Mouse (Mus musculus) limb, embryonic 11.5 days (tissue): ENCODE data around the gene Alkbh6. TPM values are rescaled to one million over a fixed set of nuclear protein-coding genes. Genes with fewer than 3 reads are reported as not detected.
A peak's percentile ranks its signal among the peaks of the same experiment; 100 is the strongest.

ENCODE experiments used
- ATAC-seq: fragments of 200-750 bp; cut with Nextera tagmentation; 2 replicates; pipeline ENCODE4 v1.8.0; 2017; ENCODE audit warnings: low read depth; ENCODE audit not compliant: insufficient number of reproducible peaks, low FRiP score, low TSS enrichment
- DNase-seq: peaks from one replicate; pipeline ENCODE4 v3.0.0-alpha.2; 2015; ENCODE audit warnings: low spot score
- H3K27ac ChIP-seq: fragments of 300-500 bp; sonication (generic); replicated peaks from 2 replicates; pipeline ENCODE4 v1.5.1; 2014; ENCODE audit warnings: low read depth, mild to moderate bottlenecking, low read length
- H3K27me3 ChIP-seq: fragments of 300-500 bp; sonication (generic); 2 replicates; pipeline ENCODE4 v1.6.1; 2014; ENCODE audit warnings: mild to moderate bottlenecking, low read length, mixed read lengths; ENCODE audit not compliant: control insufficient read depth, insufficient read depth
- H3K36me3 ChIP-seq: fragments of 300-500 bp; sonication (generic); 2 replicates; pipeline ENCODE4 v1.6.1; 2014; ENCODE audit warnings: mild to moderate bottlenecking, low read length, moderate library complexity, mixed read lengths; ENCODE audit not compliant: control insufficient read depth, insufficient read depth
- H3K4me1 ChIP-seq: fragments of 300-500 bp; sonication (generic); 2 replicates; pipeline ENCODE4 v1.6.1; 2014; ENCODE audit warnings: low read length, mixed read lengths; ENCODE audit not compliant: control insufficient read depth, insufficient read depth
- H3K4me2 ChIP-seq: fragments of 300-500 bp; sonication (generic); 2 replicates; pipeline ENCODE4 v1.6.1; 2014; ENCODE audit warnings: low read depth, mild to moderate bottlenecking, moderate library complexity; ENCODE audit not compliant: severe bottlenecking
- H3K4me3 ChIP-seq: fragments of 300-500 bp; sonication (generic); 2 replicates; pipeline ENCODE4 v1.5.1; 2014; ENCODE audit warnings: low read depth, low read length
- H3K9ac ChIP-seq: fragments of 300-500 bp; sonication (generic); 2 replicates; pipeline ENCODE4 v1.6.1; 2014; ENCODE audit warnings: mild to moderate bottlenecking, low read length
- H3K9me3 ChIP-seq: fragments of 300-500 bp; sonication (generic); 2 replicates; pipeline ENCODE4 v1.6.1; 2016; ENCODE audit warnings: low read length; ENCODE audit not compliant: control insufficient read depth
- WGBS: fragments of 180-500 bp; shearing (Covaris S2); extraction: QIAGEN DNeasy Blood & Tissue Kit; methylation state at CpG from one replicate; pipeline ENCODE4 v1.1.7; 2014; 5-methylcytosine and 5-hydroxymethylcytosine counted together
- polyA plus RNA-seq: library from polyadenylated mRNA; unstranded; fragments of >200 nt; fragmentation: Nextera tagmentation; extraction: Ambion mirVana; gene quantifications from 2 replicates; pipeline ENCODE4 v1.2.1, GENCODE M21; 2014

Alkbh6 gene
- polyA plus RNA-seq, 1 experiment from 2014 or later: 97.6 TPM

GRCm38 (mm10) chr7:30279536-30279935, 29.0 kb upstream of the Alkbh6 start:
- 0 out of 2 replicates have a peak, but pooled peaks cover 4% of the 10 kb centered on the region for H3K4me1 ChIP-seq
- H3K36me3 ChIP-seq: no peaks in the 10 kb centered on the region
- H3K9ac ChIP-seq: no peak overlapping the region
- peak; percentile 44 for DNase-seq
- WGBS: under 1% methylated on average over 6 of the region's 6 CpGs
- no peaks in the 10 kb centered on the region for H3K27me3 ChIP-seq
- H3K27ac ChIP-seq: no peak overlapping the region
- H3K4me2 ChIP-seq: peak overlapping the region; percentile 49
- ATAC-seq: no peak
- no peaks in the 10 kb centered on the region for H3K9me3 ChIP-seq
- H3K4me3 ChIP-seq: peak overlapping the region; percentile 81

GRCm38 (mm10) chr7:30279951-30280669, 28.4 kb upstream of the Alkbh6 start, which contains the start of the genes Thap8 and Wdr62:
Gene Thap8, plus strand, starts transcription at chr7:30280094.
Gene Wdr62, minus strand, starts transcription at chr7:30280419.
- under 1% methylated on average over 49 of the region's 49 CpGs for WGBS
- Histone ChIP-seq H3K9me3 (no peaks in the 10 kb centered on the region), H3K36me3 (no peaks in the 10 kb centered on the region), H3K27me3 (no peaks in the 10 kb centered on the region), H3K4me3 (peak within 1 kb of the TSS; percentile 81), H3K4me2 (peak within 1 kb of the TSS; percentile 49), H3K27ac (peak within 1 kb of the TSS; percentile 79), H3K4me1 (0 out of 2 replicates have a peak, but pooled peaks cover 4% of the 10 kb centered on the region), H3K9ac (peak within 1 kb of the TSS; percentile 46; the same call in 1 of the 2 replicates)
- ATAC-seq (peak; percentile 96), DNase-seq (peak; percentile 93)

- under 1% methylated on average over 20 of the region's 20 CpGs for WGBS
- H3K4me1 ChIP-seq: 0 out of 2 replicates have a peak, but pooled peaks cover 4% of the 10 kb centered on the region
- H3K36me3 ChIP-seq: no peaks in the 10 kb centered on the region
- H3K9ac ChIP-seq: peak overlapping the region; percentile 19; the same call in 1 of the 2 replicates
- ATAC-seq (peak; percentile 86), DNase-seq (peak; percentile 81)
- peak overlapping the region; percentile 81 for H3K4me3 ChIP-seq
- peak overlapping the region; percentile 24 for H3K27ac ChIP-seq
- H3K9me3 ChIP-seq: no peaks in the 10 kb centered on the region
- H3K4me2 ChIP-seq: peak overlapping the region; percentile 49
- no peaks in the 10 kb centered on the region for H3K27me3 ChIP-seq
These were observed 27.8 kb upstream of the Alkbh6 start for GRCm38 (mm10) chr7:30280670-30281138.

GRCm38 (mm10) chr7:30281522-30281921, 27.0 kb upstream of the Alkbh6 start:
- Histone ChIP-seq H3K27ac (no peak overlapping the region), H3K4me3 (no peak overlapping the region), H3K4me2 (no peak overlapping the region), H3K27me3 (no peaks in the 10 kb centered on the region), H3K9me3 (no peaks in the 10 kb centered on the region), H3K36me3 (no peaks in the 10 kb centered on the region), H3K9ac (no peak overlapping the region), H3K4me1 (0 out of 2 replicates have a peak, but pooled peaks cover 4% of the 10 kb centered on the region)
- DNase-seq (no peak), ATAC-seq (no peak)
- WGBS: 66% methylated on average over 4 of the region's 4 CpGs

GRCm38 (mm10) chr7:30282740-30283139, 25.8 kb upstream of the Alkbh6 start:
- Histone ChIP-seq H3K27ac (no peak overlapping the region), H3K9me3 (no peaks in the 10 kb centered on the region), H3K36me3 (no peaks in the 10 kb centered on the region), H3K9ac (no peak overlapping the region), H3K27me3 (no peaks in the 10 kb centered on the region), H3K4me2 (no peak overlapping the region), H3K4me3 (no peak overlapping the region), H3K4me1 (0 out of 2 replicates have a peak, but pooled peaks cover 4% of the 10 kb centered on the region)
- ATAC-seq (no peak), DNase-seq (no peak)
- 81% methylated on average over 7 of the region's 7 CpGs for WGBS

- DNase-seq (no peak), ATAC-seq (no peak)
- WGBS: 76% methylated on average over 8 of the region's 8 CpGs
- no peak overlapping the region for H3K4me2 ChIP-seq
- H3K9ac ChIP-seq: no peak overlapping the region
- peaks cover 6% of the 10 kb centered on the region; the same call in 1 of the 2 replicates for H3K4me1 ChIP-seq
- H3K4me3 ChIP-seq: no peak overlapping the region
- no peak overlapping the region for H3K27ac ChIP-seq
- no peaks in the 10 kb centered on the region for H3K27me3 ChIP-seq
- H3K36me3 ChIP-seq: no peaks in the 10 kb centered on the region
- no peaks in the 10 kb centered on the region for H3K9me3 ChIP-seq
These were observed 21.7 kb upstream of the Alkbh6 start for GRCm38 (mm10) chr7:30286701-30287410.

GRCm38 (mm10) chr7:30288046-30288445, 20.5 kb upstream of the Alkbh6 start:
- H3K36me3 ChIP-seq: no peaks in the 10 kb centered on the region
- H3K4me2 ChIP-seq: no peak overlapping the region
- H3K27me3 ChIP-seq: no peaks in the 10 kb centered on the region
- no peak overlapping the region for H3K4me3 ChIP-seq
- DNase-seq (no peak), ATAC-seq (no peak)
- H3K27ac ChIP-seq: no peak overlapping the region
- 79% methylated on average over 6 of the region's 6 CpGs for WGBS
- no peaks in the 10 kb centered on the region for H3K9me3 ChIP-seq
- H3K4me1 ChIP-seq: peaks cover 6% of the 10 kb centered on the region; the same call in 1 of the 2 replicates
- H3K9ac ChIP-seq: no peak overlapping the region

- Histone ChIP-seq H3K27ac (0 out of 2 replicates have a peak overlapping the region, but pooled peaks have one; percentile 36), H3K9me3 (no peaks in the 10 kb centered on the region), H3K27me3 (no peaks in the 10 kb centered on the region), H3K9ac (no peak overlapping the region), H3K4me1 (peaks cover 6% of the 10 kb centered on the region; the same call in 1 of the 2 replicates), H3K4me3 (no peak overlapping the region), H3K36me3 (no peaks in the 10 kb centered on the region), H3K4me2 (no peak overlapping the region; the same call in 1 of the 2 replicates)
- WGBS: 71% methylated on average over 7 of the region's 7 CpGs
- ATAC-seq (no peak), DNase-seq (no peak)
These were observed 19.3 kb upstream of the Alkbh6 start for GRCm38 (mm10) chr7:30289071-30289713.
